Mouse (Mus musculus): Measurements from ENCODE around the gene Klrg2.

DNA sequence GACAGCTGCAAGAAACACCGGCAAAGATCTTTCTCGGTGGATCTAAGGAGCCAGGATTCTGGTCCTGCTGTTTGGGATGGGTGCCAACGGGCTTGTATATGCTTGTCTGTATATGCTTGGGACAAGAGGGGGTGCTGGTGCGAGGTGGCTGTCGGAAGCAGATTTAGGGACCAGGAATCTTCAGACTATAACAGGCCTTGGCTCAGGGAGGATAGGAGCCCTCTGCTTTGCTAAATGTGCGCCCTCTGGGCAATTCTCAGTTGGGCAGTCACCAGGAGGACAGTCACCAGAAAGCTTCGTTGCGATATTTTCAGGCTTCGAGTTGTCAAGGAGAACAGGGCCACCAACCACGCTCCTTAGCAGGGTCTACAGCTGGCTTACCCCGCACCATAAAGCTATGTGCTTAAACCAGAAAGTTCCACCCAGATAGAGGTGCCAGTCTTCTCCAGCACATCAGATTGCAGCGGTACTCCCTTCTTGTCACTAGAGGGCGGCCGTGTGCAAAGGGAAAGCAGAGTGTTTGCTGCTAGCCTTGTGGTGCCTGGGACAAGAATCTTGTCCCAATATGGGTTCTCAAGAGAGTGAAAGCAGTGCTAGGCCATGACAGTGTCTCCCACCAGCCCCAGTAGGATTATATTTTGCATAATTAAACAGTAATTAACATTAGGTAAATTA, 13.4 kb upstream of the Klrg2 start:
- no peak for TF ChIP-seq POLR2A (IDR thresholded peaks at IDR 0.05; ENCODE audit: low read depth, low read length)
- TF ChIP-seq CTCF (IDR thresholded peaks at IDR 0.05; ENCODE audit: extremely low read depth, insufficient read depth, insufficient read length, insufficient replicate concordance), result peak; percentile 90; the same call in 1 of the 2 replicates
